In genomic region chr17:74796023-74796699, GRCm38 (mm10) we compare ENCODE assay signal across 14 mouse cellular contexts.
DNase-seq lines count a peak whose midpoint lies in the region; ATAC-seq and TF ChIP-seq lines count a peak whose summit lies in the region.
"Had no signal": no experiment of that assay in that cellular context is flagged by ENCODE, and none has a peak within 500 bp of the region (broad histone marks: within the 10 kb centered on the region; RNA-seq: fewer than 3 reads in every experiment).

No protein-coding gene starts in this region.

- no peak for DNase-seq in embryonic facial prominence, embryonic 10.5 days (ENCODE audit: low spot score)
- DNase-seq in heart, postnatal 0 days (ENCODE audit: low spot score): peak; percentile 27
- DNase-seq in heart, postnatal 4 days: no peak
- DNase-seq in lung, embryonic 14.5 days: peak; percentile 32
- DNase-seq in lung, postnatal 10 days: no peak
- DNase-seq in cerebellum, adult 8-10 months: no peak
- DNase-seq: cerebellum, postnatal 25 days had no signal

- H3K27me3 ChIP-seq in embryonic facial prominence, embryonic 12.5 days: no peaks in the 10 kb centered on the region
- no peaks in the 10 kb centered on the region for H3K27me3 ChIP-seq in embryonic facial prominence, embryonic 10.5 days (replicated peaks; ENCODE audit: low read depth, poor library complexity, severe bottlenecking)
- no peaks in the 10 kb centered on the region for H3K27me3 ChIP-seq in heart, postnatal 0 days (ENCODE audit: control insufficient read depth, insufficient read depth, low read length)
- H3K27me3 ChIP-seq in lung, embryonic 14.5 days (ENCODE audit: insufficient read depth, low read length): no peaks in the 10 kb centered on the region
- no peaks in the 10 kb centered on the region for H3K27me3 ChIP-seq in myocyte (ENCODE audit: control insufficient read depth, insufficient read depth, insufficient read length)
- H3K27me3 ChIP-seq: hindbrain, embryonic 13.5 days; neural tube, embryonic 15.5 days had no signal

- H3K79me2 ChIP-seq in myocyte (ENCODE audit: control insufficient read depth, insufficient read depth): no peaks in the 10 kb centered on the region

- H3K4me1 ChIP-seq in embryonic facial prominence, embryonic 12.5 days: peaks cover 3% of the 10 kb centered on the region; the same call in 1 of the 2 replicates
- H3K4me1 ChIP-seq in embryonic facial prominence, embryonic 10.5 days: no peaks in the 10 kb centered on the region; the same call in 1 of the 2 replicates
- H3K4me1 ChIP-seq in heart, postnatal 0 days (ENCODE audit: control insufficient read depth, insufficient read depth): peaks cover 4% of the 10 kb centered on the region; the same call in 1 of the 2 replicates
- H3K4me1 ChIP-seq in lung, embryonic 14.5 days (ENCODE audit: insufficient read depth): no peaks in the 10 kb centered on the region
- H3K4me1 ChIP-seq: hindbrain, embryonic 13.5 days; neural tube, embryonic 15.5 days had no signal

- peaks cover 4% of the 10 kb centered on the region; the same call in 1 of the 2 replicates for H3K36me3 ChIP-seq in embryonic facial prominence, embryonic 12.5 days
- H3K36me3 ChIP-seq in embryonic facial prominence, embryonic 10.5 days (replicated peaks): peaks cover 8% of the 10 kb centered on the region; the same call in 1 of the 2 replicates
- no peaks in the 10 kb centered on the region for H3K36me3 ChIP-seq in heart, postnatal 0 days (replicated peaks; ENCODE audit: control insufficient read depth, insufficient read depth, low read length)
- H3K36me3 ChIP-seq in lung, embryonic 14.5 days (ENCODE audit: insufficient read depth): 0 out of 2 replicates have a peak, but pooled peaks cover 10% of the 10 kb centered on the region
- H3K36me3 ChIP-seq in myocyte (ENCODE audit: control insufficient read depth, insufficient read depth): no peaks in the 10 kb centered on the region
- H3K36me3 ChIP-seq: neural tube, embryonic 15.5 days had no signal

- no peak for ATAC-seq in embryonic facial prominence, embryonic 12.5 days (ENCODE audit: insufficient number of reproducible peaks, insufficient read depth, low FRiP score, low TSS enrichment)
- ATAC-seq in heart, postnatal 0 days (ENCODE audit: insufficient read depth, low read depth): no peak; the same call in 1 of the 2 replicates
- ATAC-seq in lung, embryonic 14.5 days (ENCODE audit: insufficient read depth): peak; percentile 38; the same call in 1 of the 2 replicates
- ATAC-seq: intestine, embryonic 16.5 days had no signal

- no peak overlapping the region for H3K4me2 ChIP-seq in embryonic facial prominence, embryonic 12.5 days (replicated peaks)
- H3K4me2 ChIP-seq in heart, postnatal 0 days (ENCODE audit: low read depth, low read length): no peak overlapping the region
- no peak overlapping the region for H3K4me2 ChIP-seq in lung, embryonic 14.5 days
- H3K4me2 ChIP-seq in myocyte (ENCODE audit: low read depth): peak overlapping the region; percentile 68
- H3K4me2 ChIP-seq: hindbrain, embryonic 13.5 days; liver, embryonic 11.5 days; neural tube, embryonic 15.5 days had no signal

- no peaks in the 10 kb centered on the region for H3K9me3 ChIP-seq in embryonic facial prominence, embryonic 12.5 days
- H3K9me3 ChIP-seq in embryonic facial prominence, embryonic 10.5 days: no peaks in the 10 kb centered on the region
- no peaks in the 10 kb centered on the region for H3K9me3 ChIP-seq in heart, postnatal 0 days (replicated peaks; ENCODE audit: control insufficient read depth, low read length)
- H3K9me3 ChIP-seq in lung, embryonic 14.5 days (ENCODE audit: low read depth, low read length): no peaks in the 10 kb centered on the region
- H3K9me3 ChIP-seq: hindbrain, embryonic 13.5 days; midbrain, embryonic 10.5 days; neural tube, embryonic 15.5 days had no signal

- no peak overlapping the region for H3K9ac ChIP-seq in embryonic facial prominence, embryonic 12.5 days
- no peak overlapping the region for H3K9ac ChIP-seq in heart, postnatal 0 days (replicated peaks; ENCODE audit: low read depth, low read length)
- H3K9ac ChIP-seq in lung, embryonic 14.5 days: no peak overlapping the region
- H3K9ac ChIP-seq: hindbrain, embryonic 13.5 days; neural tube, embryonic 15.5 days had no signal

- WGBS in embryonic facial prominence, embryonic 12.5 days: 76% methylated on average over 14 of the region's 14 CpGs
- 93% methylated on average over 14 of the region's 14 CpGs for WGBS in embryonic facial prominence, embryonic 10.5 days
- 59% methylated on average over 14 of the region's 14 CpGs for WGBS in heart, postnatal 0 days
- 60% methylated on average over 14 of the region's 14 CpGs for WGBS in lung, embryonic 14.5 days

- H3K27ac ChIP-seq in embryonic facial prominence, embryonic 12.5 days: 0 out of 2 replicates have a peak overlapping the region, but pooled peaks have one; percentile 47
- no peak overlapping the region for H3K27ac ChIP-seq in embryonic facial prominence, embryonic 10.5 days (replicated peaks)
- H3K27ac ChIP-seq in heart, postnatal 0 days (ENCODE audit: low read depth): peak overlapping the region; percentile 30; the same call in 1 of the 2 replicates
- H3K27ac ChIP-seq in lung, embryonic 14.5 days (ENCODE audit: low read depth): no peak overlapping the region
- H3K27ac ChIP-seq: hindbrain, embryonic 13.5 days; midbrain, embryonic 10.5 days; neural tube, embryonic 15.5 days had no signal

- no peak overlapping the region for H3K4me3 ChIP-seq in embryonic facial prominence, embryonic 12.5 days
- no peak overlapping the region for H3K4me3 ChIP-seq in embryonic facial prominence, embryonic 10.5 days
- H3K4me3 ChIP-seq in heart, postnatal 0 days (ENCODE audit: low read depth, low read length): no peak overlapping the region
- no peak overlapping the region for H3K4me3 ChIP-seq in lung, embryonic 14.5 days (ENCODE audit: low read depth, low read length)
- H3K4me3 ChIP-seq in myocyte: no peak overlapping the region
- H3K4me3 ChIP-seq: hindbrain, embryonic 13.5 days; midbrain, embryonic 10.5 days; neural tube, embryonic 15.5 days had no signal

- no peak for TF ChIP-seq POLR2A in myocyte (IDR thresholded peaks at IDR 0.05; ENCODE audit: insufficient read length, low read depth)

- TF ChIP-seq CTCF in heart, postnatal 0 days (IDR thresholded peaks at IDR 0.05; ENCODE audit: low read depth): no peak
- no peak for TF ChIP-seq CTCF in lung, embryonic 14.5 days (IDR thresholded peaks at IDR 0.05; ENCODE audit: low read depth)

- no peak for TF ChIP-seq EP300 in heart, postnatal 0 days (IDR thresholded peaks at IDR 0.05; ENCODE audit: low read depth)

- H3ac ChIP-seq in myocyte (ENCODE audit: control insufficient read depth, insufficient read length): no peak overlapping the region

TF ChIP-seq in myocyte, 11 proteins besides CTCF, POLR2A, EP300 and RAD21:
- TF ChIP-seq MYOG (IDR thresholded peaks at IDR 0.05; ENCODE audit: control insufficient read depth in 1 of 3, insufficient read depth in 1 of 3, insufficient read length in 2 of 3, low read depth in 2 of 3) (peak in 1 of 3 experiments; percentile 44), MAX (IDR thresholded peaks at IDR 0.05; ENCODE audit: low read depth) (no peak), MYOD1 (IDR thresholded peaks at IDR 0.05; ENCODE audit: control insufficient read depth in 1 of 3, insufficient read length in 2 of 3, low read depth in 2 of 3) (peak in 2 of 3 experiments; percentile 41 to 70), CEBPB (IDR thresholded peaks at IDR 0.05; ENCODE audit: insufficient read depth, poor library complexity, severe bottlenecking) (0 out of 2 replicates have a peak, but pooled peaks have one; percentile 20)

Comparison
In these comparisons a context has a peak if more than half of its experiments do, and no peak if none do; other contexts are left out.
1. H3K27ac ChIP-seq: peak in embryonic facial prominence, embryonic 12.5 days (single experiment) and heart, postnatal 0 days (single experiment); none in embryonic facial prominence, embryonic 10.5 days (single experiment) and lung, embryonic 14.5 days (single experiment).
2. DNase-seq: peak in heart, postnatal 0 days (single experiment) and lung, embryonic 14.5 days (single experiment); none in embryonic facial prominence, embryonic 10.5 days (single experiment), heart, postnatal 4 days (single experiment), lung, postnatal 10 days (single experiment) and cerebellum, adult 8-10 months (single experiment).